Mouse (Mus musculus): ENCODE data around the gene Ttc17.

The Ttc17 gene

GRCm38 (mm10) chr2:94297467-94297866, 109.0 kb downstream of the Ttc17 start:
- no peak for DNase-seq (ENCODE audit: low read depth)

GRCm38 (mm10) chr2:94290483-94290882, 116.0 kb downstream of the Ttc17 start:
- peak; percentile 45 for DNase-seq (ENCODE audit: low read depth)

- DNase-seq (ENCODE audit: low read depth): no peak
Measured at GRCm38 (mm10) chr2:94289659-94290058, 116.8 kb downstream of the Ttc17 start.

- no peak for DNase-seq (ENCODE audit: low read depth)
Measured at GRCm38 (mm10) chr2:94289169-94289568, 117.3 kb downstream of the Ttc17 start.

- DNase-seq (ENCODE audit: low read depth): no peak
Measured at GRCm38 (mm10) chr2:94288086-94288485, 118.4 kb downstream of the Ttc17 start.

- no peak for DNase-seq (ENCODE audit: low read depth)
Measured at GRCm38 (mm10) chr2:94287435-94287834, 119.1 kb downstream of the Ttc17 start.

GRCm38 (mm10) chr2:94283526-94283925, 123.0 kb downstream of the Ttc17 start:
- DNase-seq (ENCODE audit: low read depth): no peak

- no peak for DNase-seq (ENCODE audit: low read depth)
Measured at GRCm38 (mm10) chr2:94279596-94279995, 126.9 kb downstream of the Ttc17 start.

GRCm38 (mm10) chr2:94276103-94276502, 130.4 kb downstream of the Ttc17 start:
- DNase-seq (ENCODE audit: low read depth): no peak

- DNase-seq (ENCODE audit: low read depth): no peak
Measured at GRCm38 (mm10) chr2:94275658-94276057, 130.8 kb downstream of the Ttc17 start.

GRCm38 (mm10) chr2:94273154-94274021, 133.1 kb downstream of the Ttc17 start:
- DNase-seq (ENCODE audit: low read depth): peak; percentile 62

GRCm38 (mm10) chr2:94271176-94271575, 135.3 kb downstream of the Ttc17 start:
- DNase-seq (ENCODE audit: low read depth): no peak

- no peak for DNase-seq (ENCODE audit: low read depth)
Measured at GRCm38 (mm10) chr2:94268835-94269234, 137.7 kb downstream of the Ttc17 start.

GRCm38 (mm10) chr2:94267213-94267850, 139.2 kb downstream of the Ttc17 start:
- no peak for DNase-seq (ENCODE audit: low read depth)

- no peak for DNase-seq (ENCODE audit: low read depth)
Measured at GRCm38 (mm10) chr2:94266381-94267160, 139.9 kb downstream of the Ttc17 start.

- no peak for DNase-seq (ENCODE audit: low read depth)
Measured at GRCm38 (mm10) chr2:94265221-94266191, 141.0 kb downstream of the Ttc17 start.

GRCm38 (mm10) chr2:94264631-94265098, 141.8 kb downstream of the Ttc17 start:
- no peak for DNase-seq (ENCODE audit: low read depth)

GRCm38 (mm10) chr2:94264006-94264405, 142.5 kb downstream of the Ttc17 start:
- DNase-seq (ENCODE audit: low read depth): no peak

GRCm38 (mm10) chr2:94263530-94263937, 143.0 kb downstream of the Ttc17 start:
- no peak for DNase-seq (ENCODE audit: low read depth)

GRCm38 (mm10) chr2:94262917-94263529, 143.5 kb downstream of the Ttc17 start:
- no peak for DNase-seq (ENCODE audit: low read depth)

GRCm38 (mm10) chr2:94254102-94254501, 152.4 kb downstream of the Ttc17 start:
- DNase-seq (ENCODE audit: low read depth): peak; percentile 24
